Mouse (Mus musculus) small intestine, adult 2 months (tissue): ENCODE results near the gene Rasl10b.

Experiments
- CTCF ChIP-seq: fragments of 200-500 bp; IDR thresholded peaks from 2 replicates; pipeline ENCODE4 v1.5.1; 2012; ENCODE audit warnings: low read depth, mild to moderate bottlenecking, control low read depth, inconsistent platforms, low read length, moderate library complexity, mixed read lengths; ENCODE audit not compliant: insufficient replicate concordance, insufficient read length; ENCODE audit errors: extremely low read depth
- POLR2A ChIP-seq: fragments of 200-500 bp; IDR thresholded peaks from 2 replicates; pipeline ENCODE4 v1.6.1; 2012; ENCODE audit warnings: low read depth, mild to moderate bottlenecking, control low read depth, inconsistent platforms, low read length, moderate library complexity

GRCm38 (mm10) chr11:83379745-83380341, 29.1 kb upstream of the Rasl10b start:
- TF ChIP-seq CTCF (no peak), POLR2A (no peak)
